Mouse (Mus musculus) ES-E14 (cell line): ENCODE measurements around the gene Lrp6. TPM values are rescaled to one million over a fixed set of nuclear protein-coding genes. Genes with fewer than 3 reads are reported as not detected.

Experiments used
- DNase-seq: peaks from one replicate; pipeline ENCODE4 v3.0.0-alpha.2; 2013; ENCODE audit warnings: low read depth, low spot score
- H3K27ac ChIP-seq: 2 replicates; pipeline ENCODE4 v1.5.1; 2012; ENCODE audit warnings: low read depth, mild to moderate bottlenecking, low read length, moderate library complexity, mixed read lengths; ENCODE audit not compliant: poor library complexity, insufficient read depth, severe bottlenecking
- H3K36me3 ChIP-seq: 2 replicates; pipeline ENCODE4 v1.6.1; 2012; ENCODE audit warnings: mild to moderate bottlenecking, low read length, moderate library complexity, mixed read lengths; ENCODE audit not compliant: control insufficient read depth, poor library complexity, insufficient read depth, severe bottlenecking
- H3K4me1 ChIP-seq, 2 experiments: fragments of 150-350 bp in 1 of 2; sonication (generic) in 1 of 2; 2 replicates each; pipeline ENCODE4 v1.6.1; 2012; ENCODE audit warnings: low read length in 2 of 2, mild to moderate bottlenecking in 1 of 2, mixed read lengths in 1 of 2; ENCODE audit not compliant: control insufficient read depth in 2 of 2, insufficient read depth in 2 of 2, poor library complexity in 1 of 2
- H3K4me3 ChIP-seq, 2 experiments: fragments of 150-350 bp in 1 of 2; sonication (generic) in 1 of 2; 2 replicates each; pipeline ENCODE4 v1.5.1; 2012; ENCODE audit warnings: low read length in 2 of 2, low read depth in 1 of 2, mild to moderate bottlenecking in 1 of 2, mixed read lengths in 1 of 2; ENCODE audit not compliant: insufficient read depth in 1 of 2, poor library complexity in 1 of 2, severe bottlenecking in 1 of 2
- H3K9ac ChIP-seq: 2 replicates; pipeline ENCODE4 v1.6.1; 2012; ENCODE audit warnings: low read depth, mild to moderate bottlenecking, low read length, mixed read lengths; ENCODE audit not compliant: poor library complexity, insufficient read depth, severe bottlenecking
- H3K9me3 ChIP-seq: fragments of 150-350 bp; sonication (generic); 2 replicates; pipeline ENCODE4 v1.6.1; 2012; ENCODE audit warnings: low read depth, mild to moderate bottlenecking, low read length; ENCODE audit not compliant: control insufficient read depth, insufficient read depth
- CHD2 ChIP-seq: IDR thresholded peaks from 2 replicates; pipeline ENCODE4 v1.6.1; 2014; ENCODE audit warnings: mild to moderate bottlenecking, low read depth, low read length, inconsistent platforms
- HCFC1 ChIP-seq: IDR thresholded peaks from 2 replicates; pipeline ENCODE4 v1.6.1; 2012; ENCODE audit warnings: low read length, inconsistent platforms, borderline replicate concordance; ENCODE audit not compliant: insufficient read depth
- MAFK ChIP-seq: IDR thresholded peaks from 2 replicates; pipeline ENCODE4 v1.6.1; 2014; ENCODE audit warnings: mild to moderate bottlenecking, low read depth, low read length, inconsistent platforms; ENCODE audit not compliant: insufficient read depth
- ZC3H11A ChIP-seq: IDR thresholded peaks from 2 replicates; pipeline ENCODE4 v1.6.1; 2012; ENCODE audit warnings: low read depth, mild to moderate bottlenecking, inconsistent platforms, low read length, borderline replicate concordance
- ZNF384 ChIP-seq: IDR thresholded peaks from 2 replicates; pipeline ENCODE4 v1.6.1; 2012; ENCODE audit warnings: low read depth, low read length, inconsistent platforms
- in situ Hi-C, 2 experiments: fragments of 600-800 bp; cut with MboI; formaldehyde crosslinking; loops; one replicate each; pipeline ENCODE4 v1.15.1; 2025; ENCODE audit warnings: low sequenced_read_pairs in 2 of 2, inconsistent platforms in 1 of 2; ENCODE audit not compliant: unreplicated experiment in 2 of 2
- total RNA-seq: library from RNA; depleted of rRNA; stranded (reverse); fragments of 300-350 nt; gene quantifications from 2 replicates; pipeline ENCODE4 v1.2.3, GENCODE M21; 2012

Gene Lrp6
- total RNA-seq, 1 experiment, result 46.8 TPM

DNA sequence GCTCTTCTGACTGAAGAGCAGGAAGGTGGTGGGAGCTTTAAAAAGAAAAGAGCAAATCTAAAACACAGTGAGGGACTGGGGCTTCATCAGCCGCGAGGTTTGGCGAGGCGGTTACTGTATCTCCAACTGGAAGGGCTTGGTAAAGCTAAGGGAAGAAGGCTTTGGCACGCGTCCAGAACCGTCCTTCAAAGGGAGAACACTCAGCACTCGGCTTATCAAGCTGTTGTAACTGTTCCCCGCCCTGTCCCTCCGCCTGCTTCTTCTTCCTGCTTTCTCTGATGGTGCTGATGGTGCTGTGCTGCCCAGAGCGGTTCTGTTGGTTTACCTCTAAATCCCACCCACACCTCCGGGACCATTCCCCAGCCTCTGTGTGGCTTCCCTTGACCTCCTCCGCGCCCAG lies 95.9 kb downstream of the Lrp6 start:
- H3K4me1 ChIP-seq, result no peaks in the 10 kb centered on the region
- H3K9me3 ChIP-seq, result no peaks in the 10 kb centered on the region
- in situ Hi-C loops, result no loop called here
- H3K27ac ChIP-seq, result no peak overlapping the region
- peak; percentile 22 for DNase-seq
- H3K4me3 ChIP-seq, result peak overlapping the region in 1 of 2 experiments; percentile 17; a peak in 1 of 4 replicates
- TF ChIP-seq ZNF384 (no peak), CHD2 (no peak), HCFC1 (no peak), ZC3H11A (no peak), MAFK (no peak)
- peaks cover 2% of the 10 kb centered on the region for H3K36me3 ChIP-seq
- no peak overlapping the region for H3K9ac ChIP-seq

DNA sequence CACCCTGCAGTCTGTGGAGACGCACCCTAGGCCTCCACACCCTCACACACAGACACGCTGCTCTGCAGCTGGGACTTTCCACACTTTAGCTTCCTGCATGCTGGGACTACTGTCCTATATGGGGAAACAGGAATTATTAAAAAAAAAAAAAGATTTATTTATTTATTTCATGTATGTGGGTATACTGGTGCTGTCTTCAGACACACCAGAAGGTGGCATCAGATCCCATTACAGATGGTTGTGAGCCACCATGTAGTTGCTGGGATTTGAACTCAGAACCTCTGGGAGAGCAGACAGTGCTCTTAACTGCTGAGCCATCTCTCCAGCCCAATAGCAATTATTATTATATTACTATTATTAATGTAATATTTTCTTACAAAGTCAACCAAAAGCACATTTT lies 97.5 kb downstream of the Lrp6 start:
- Histone ChIP-seq H3K4me3 (no peak overlapping the region), H3K36me3 (peaks cover 2% of the 10 kb centered on the region), H3K9ac (no peak overlapping the region), H3K27ac (no peak overlapping the region), H3K9me3 (no peaks in the 10 kb centered on the region), H3K4me1 (no peaks in the 10 kb centered on the region)
- in situ Hi-C loops, result no loop called here
- DNase-seq, result no peak
- no peak for TF ChIP-seq HCFC1
- TF ChIP-seq MAFK, result no peak
- TF ChIP-seq ZNF384, result no peak
- no peak for TF ChIP-seq CHD2
- TF ChIP-seq ZC3H11A, result no peak

DNA sequence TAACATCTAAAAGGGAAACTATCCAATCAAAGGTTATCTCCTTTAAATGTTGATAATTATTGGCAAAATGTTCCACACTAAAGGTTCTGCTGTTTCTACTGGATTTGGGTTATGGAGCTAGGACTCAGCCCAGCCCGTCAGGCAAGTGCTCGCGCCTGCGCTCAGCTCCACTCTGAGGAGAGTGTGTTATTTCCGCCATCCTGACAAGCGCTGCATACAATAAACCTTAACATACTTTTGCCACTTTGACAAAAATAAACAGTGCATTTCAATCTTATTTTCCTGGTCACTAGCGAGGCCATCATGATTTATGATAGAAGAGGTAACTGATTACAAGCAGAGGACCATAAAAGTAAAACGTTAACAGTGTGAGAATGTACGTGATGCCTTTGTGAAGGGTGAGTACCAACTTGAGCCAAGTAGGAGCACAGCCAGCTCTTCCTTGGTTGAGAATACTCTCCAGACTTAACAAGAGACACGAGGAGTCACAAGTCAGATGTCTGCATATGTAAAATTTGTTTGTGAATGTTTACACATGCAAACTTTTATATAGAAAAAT lies 100.0 kb downstream of the Lrp6 start:
- Histone ChIP-seq H3K9ac (no peak overlapping the region), H3K9me3 (no peaks in the 10 kb centered on the region), H3K36me3 (peaks cover 2% of the 10 kb centered on the region), H3K4me1 (no peaks in the 10 kb centered on the region), H3K27ac (no peak overlapping the region), H3K4me3 (no peak overlapping the region)
- no peak for TF ChIP-seq MAFK
- no peak for TF ChIP-seq ZC3H11A
- no peak for TF ChIP-seq ZNF384
- TF ChIP-seq HCFC1, result no peak
- TF ChIP-seq CHD2, result no peak
- DNase-seq, result no peak
- in situ Hi-C loops, result no loop called here

DNA sequence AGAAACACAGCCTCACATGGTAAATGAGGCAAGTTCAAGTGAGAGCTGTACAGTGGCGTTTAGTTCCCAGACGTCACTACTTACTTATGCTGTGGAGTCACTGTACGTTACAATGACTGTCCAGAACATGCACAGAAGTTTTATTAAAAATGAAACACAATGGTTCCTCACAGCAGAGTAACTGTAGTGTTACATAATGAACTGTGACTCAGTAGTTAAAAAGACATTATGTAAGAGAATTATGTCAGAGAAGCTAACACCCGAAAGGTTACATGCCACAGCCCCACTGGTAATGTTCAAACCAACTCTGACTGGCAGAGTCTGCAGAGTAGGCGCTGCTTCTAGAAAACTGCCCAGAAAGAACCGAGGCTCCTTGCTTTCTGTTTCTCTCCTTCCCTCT lies 105.6 kb downstream of the Lrp6 start:
- in situ Hi-C loops, result no loop called here
- no peak overlapping the region for H3K4me3 ChIP-seq
- no peak overlapping the region for H3K27ac ChIP-seq
- H3K9me3 ChIP-seq, result no peaks in the 10 kb centered on the region
- no peak for TF ChIP-seq ZC3H11A
- H3K4me1 ChIP-seq, result no peaks in the 10 kb centered on the region
- no peak for DNase-seq
- peaks cover 15% of the 10 kb centered on the region; the same call in 1 of the 2 replicates for H3K36me3 ChIP-seq
- no peak overlapping the region for H3K9ac ChIP-seq

DNA sequence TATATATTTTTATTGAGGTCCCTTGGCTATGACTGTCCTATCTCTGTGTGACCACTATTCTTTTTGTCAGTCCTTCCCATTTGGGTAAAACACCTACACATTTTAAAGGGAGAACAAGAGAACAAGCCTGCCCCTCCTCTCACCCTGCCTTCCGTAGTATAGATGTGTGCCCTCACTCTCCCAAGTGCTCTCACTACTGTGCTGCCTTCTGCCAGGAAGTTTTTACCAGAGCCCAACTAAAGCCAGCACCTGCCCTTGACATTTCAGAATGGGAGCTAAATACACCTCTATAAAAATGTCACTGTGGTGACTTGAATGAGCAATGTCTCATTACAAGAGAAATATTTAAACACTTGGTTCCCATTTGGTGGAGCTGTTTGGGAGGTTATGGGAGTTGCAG lies 108.4 kb downstream of the Lrp6 start:
- H3K9me3 ChIP-seq, result no peaks in the 10 kb centered on the region
- no peak overlapping the region for H3K27ac ChIP-seq
- H3K9ac ChIP-seq, result no peak overlapping the region
- H3K4me1 ChIP-seq, result no peaks in the 10 kb centered on the region
- H3K36me3 ChIP-seq, result peaks cover 16% of the 10 kb centered on the region; the same call in 1 of the 2 replicates
- DNase-seq, result no peak
- H3K4me3 ChIP-seq, result no peak overlapping the region
- TF ChIP-seq HCFC1, result no peak
- no peak for TF ChIP-seq CHD2
- no peak for TF ChIP-seq ZC3H11A
- no peak for TF ChIP-seq MAFK
- TF ChIP-seq ZNF384, result no peak
- in situ Hi-C loops, result no loop called here
